Mouse (Mus musculus) forebrain, embryonic 16.5 days (tissue): ENCODE results near the gene Sirt4. TPM values are rescaled to one million over a fixed set of nuclear protein-coding genes. Genes with fewer than 3 reads are reported as not detected.
A peak's percentile ranks its signal among the peaks of the same experiment; 100 is the strongest.
"Not testable (repeated sequence)": the region's sequence is repeated elsewhere in the genome, so short reads cannot be mapped to it uniquely, and the experiment has no call there.

ENCODE experiments used
- ATAC-seq: fragments of 200-750 bp; cut with Nextera tagmentation; 2 replicates; pipeline ENCODE4 v1.8.0; 2017; ENCODE audit warnings: mild to moderate bottlenecking, moderate library complexity
- H3K27ac ChIP-seq: fragments of 300-500 bp; sonication (generic); 2 replicates; pipeline ENCODE4 v1.5.1; 2014; ENCODE audit warnings: low read length, control low read depth
- H3K27me3 ChIP-seq: fragments of 300-500 bp; sonication (generic); replicated peaks from 2 replicates; pipeline ENCODE4 v1.6.1; 2014; ENCODE audit warnings: low read length; ENCODE audit not compliant: control insufficient read depth, insufficient read depth
- H3K36me3 ChIP-seq: fragments of 300-500 bp; sonication (generic); 2 replicates; pipeline ENCODE4 v1.6.1; 2014; ENCODE audit not compliant: control insufficient read depth, insufficient read depth
- H3K4me1 ChIP-seq: fragments of 300-500 bp; sonication (generic); replicated peaks from 2 replicates; pipeline ENCODE4 v1.6.1; 2014; ENCODE audit warnings: low read length; ENCODE audit not compliant: control insufficient read depth, insufficient read depth
- H3K4me2 ChIP-seq: fragments of 300-500 bp; sonication (generic); 2 replicates; pipeline ENCODE4 v1.6.1; 2014; ENCODE audit warnings: mild to moderate bottlenecking, low read length, control low read depth
- H3K4me3 ChIP-seq: fragments of 300-500 bp; sonication (generic); replicated peaks from 2 replicates; pipeline ENCODE4 v1.5.1; 2014; ENCODE audit warnings: mild to moderate bottlenecking, low read length, control low read depth
- H3K9ac ChIP-seq: fragments of 300-500 bp; sonication (generic); replicated peaks from 2 replicates; pipeline ENCODE4 v1.6.1; 2014; ENCODE audit warnings: low read depth, low read length, control low read depth
- H3K9me3 ChIP-seq: fragments of 300-500 bp; sonication (generic); 2 replicates; pipeline ENCODE4 v1.6.1; 2016; ENCODE audit warnings: low read length; ENCODE audit not compliant: control insufficient read depth
- WGBS: fragments of 180-500 bp; shearing (Covaris S2); extraction: QIAGEN DNeasy Blood & Tissue Kit; methylation state at CpG from one replicate; pipeline ENCODE4 v1.1.7; 2014; 5-methylcytosine and 5-hydroxymethylcytosine counted together
- polyA plus RNA-seq: library from polyadenylated mRNA; unstranded; fragments of >200 nt; fragmentation: Nextera tagmentation; extraction: Ambion mirVana; gene quantifications from 2 replicates; pipeline ENCODE4 v1.2.1, GENCODE M21; 2015

Gene Sirt4
- polyA plus RNA-seq, 1 experiment from 2014 or later = 37.6 TPM

DNA sequence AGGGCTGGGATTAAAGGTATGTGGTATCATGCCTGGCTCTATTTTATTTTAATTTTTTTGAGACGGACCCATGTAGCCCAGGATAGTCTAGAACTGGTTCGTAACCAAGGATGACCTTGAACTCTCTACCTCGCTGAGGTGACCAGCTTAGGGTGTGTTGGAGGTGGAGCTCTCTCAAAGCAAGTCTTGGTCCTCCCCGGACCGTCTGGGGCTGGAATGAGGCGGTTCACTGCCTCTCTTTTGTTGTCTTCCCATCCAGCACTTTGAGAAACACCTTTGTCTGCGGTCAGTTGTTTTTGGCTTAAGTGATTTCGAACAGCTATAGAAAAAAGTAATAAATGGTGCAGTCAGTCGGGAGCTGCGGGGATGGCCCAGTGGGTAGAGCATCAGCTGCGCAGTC is 40.4 kb downstream of the Sirt4 start:
- H3K9ac ChIP-seq = no peak overlapping the region
- no peaks in the 10 kb centered on the region for H3K9me3 ChIP-seq
- no peak overlapping the region for H3K4me2 ChIP-seq
- H3K4me1 ChIP-seq = peaks cover 2% of the 10 kb centered on the region
- H3K27me3 ChIP-seq = no peaks in the 10 kb centered on the region
- peaks cover 48% of the 10 kb centered on the region for H3K36me3 ChIP-seq
- H3K27ac ChIP-seq = no peak overlapping the region
- no peak overlapping the region for H3K4me3 ChIP-seq
- WGBS = 78% methylated on average over 11 of the region's 11 CpGs
- no peak for ATAC-seq

DNA sequence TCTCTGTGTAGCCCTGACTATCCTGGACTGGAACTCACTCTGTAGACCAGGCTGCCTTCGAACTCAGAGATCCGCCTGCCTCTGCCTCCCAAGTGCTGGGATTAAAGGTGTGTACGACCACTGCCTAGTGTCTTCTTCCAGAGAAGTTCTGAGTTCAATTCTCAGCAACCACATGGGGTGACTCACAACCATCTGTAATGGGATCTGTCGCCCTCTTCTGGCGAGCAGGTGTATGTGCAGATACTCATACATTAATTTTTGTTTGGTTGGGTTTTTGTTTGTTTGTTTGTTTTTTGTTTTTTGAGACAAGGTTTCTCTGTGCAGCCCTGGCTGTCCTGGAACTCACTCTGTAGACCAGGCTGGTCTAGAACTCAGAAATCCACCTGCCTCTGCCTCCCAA is 41.9 kb downstream of the Sirt4 start:
- WGBS = 74% methylated on average over 5 of the region's 5 CpGs
- not testable (repeated sequence) for ATAC-seq, H3K27ac ChIP-seq, H3K9me3 ChIP-seq, H3K4me3 ChIP-seq, H3K27me3 ChIP-seq, H3K9ac ChIP-seq, H3K4me2 ChIP-seq
- Histone ChIP-seq H3K36me3 (peaks cover 44% of the 10 kb centered on the region), H3K4me1 (peaks cover 16% of the 10 kb centered on the region)

- H3K36me3 ChIP-seq = peaks cover 38% of the 10 kb centered on the region
- peaks cover 29% of the 10 kb centered on the region for H3K4me1 ChIP-seq
- no peak overlapping the region for H3K4me3 ChIP-seq
- no peak overlapping the region for H3K4me2 ChIP-seq
- H3K9me3 ChIP-seq = no peaks in the 10 kb centered on the region
- H3K27ac ChIP-seq = peak overlapping the region; percentile 17; the same call in 1 of the 2 replicates
- H3K9ac ChIP-seq = no peak overlapping the region
- no peaks in the 10 kb centered on the region for H3K27me3 ChIP-seq
- WGBS = 28% methylated on average over 14 of the region's 14 CpGs
- no peak for ATAC-seq
Measured at GRCm38 (mm10) chr5:115441205-115441849, 43.2 kb downstream of the Sirt4 start.

DNA sequence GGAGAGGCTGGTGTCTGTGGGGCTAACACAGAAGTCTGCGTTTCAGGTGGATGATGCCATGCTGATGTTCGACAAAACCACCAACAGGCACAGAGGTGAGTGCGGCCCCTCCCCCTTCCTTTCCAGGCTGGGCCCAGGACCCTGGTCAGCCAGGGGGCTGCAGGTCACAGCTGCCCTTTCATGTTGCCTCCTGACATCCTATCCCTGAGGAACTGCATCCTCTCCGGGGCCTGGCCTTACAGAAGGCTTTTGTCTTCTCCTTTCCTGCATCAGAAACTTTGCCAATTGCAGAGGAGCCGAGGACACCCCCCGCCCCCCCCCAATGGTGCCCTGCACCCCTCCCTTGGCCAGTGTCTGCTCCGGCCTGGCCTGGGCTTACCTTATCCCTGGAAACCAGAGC is 45.9 kb downstream of the Sirt4 start:
- Histone ChIP-seq H3K9ac (peak overlapping the region; percentile 1), H3K4me1 (peaks cover 55% of the 10 kb centered on the region), H3K27ac (peak overlapping the region; percentile 100), H3K4me2 (peak overlapping the region; percentile 1; the same call in 1 of the 2 replicates), H3K27me3 (no peaks in the 10 kb centered on the region), H3K36me3 (peaks cover 15% of the 10 kb centered on the region), H3K4me3 (no peak overlapping the region), H3K9me3 (no peaks in the 10 kb centered on the region)
- 19% methylated on average over 7 of the region's 7 CpGs for WGBS
- ATAC-seq = no peak

DNA sequence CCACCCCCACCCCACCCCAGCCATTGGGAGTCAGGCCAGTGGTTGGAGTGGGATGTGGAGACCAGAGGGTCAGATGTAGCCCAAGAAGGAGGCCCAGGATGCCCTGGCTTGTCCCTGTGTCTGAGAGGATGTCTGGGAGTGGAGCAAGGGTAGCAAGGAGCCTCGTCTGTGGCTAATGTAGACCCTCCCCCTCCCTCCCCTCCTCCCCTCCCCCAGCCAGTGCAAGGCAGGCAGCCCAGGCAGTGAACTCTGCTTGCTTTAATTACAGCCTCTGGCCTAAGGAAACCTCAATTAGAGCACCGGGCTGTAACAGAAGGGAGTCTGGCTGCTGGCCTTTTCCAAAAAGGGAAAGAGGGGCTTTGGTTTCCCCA is 46.6 kb downstream of the Sirt4 start:
- Histone ChIP-seq H3K4me1 (peaks cover 63% of the 10 kb centered on the region), H3K27me3 (no peaks in the 10 kb centered on the region), H3K36me3 (peaks cover 12% of the 10 kb centered on the region), H3K9ac (peak overlapping the region; percentile 43), H3K4me3 (no peak overlapping the region), H3K27ac (peak overlapping the region; percentile 100), H3K9me3 (no peaks in the 10 kb centered on the region), H3K4me2 (peak overlapping the region; percentile 68)
- ATAC-seq = no peak
- WGBS = 0% methylated on average over 2 of the region's 2 CpGs

GRCm38 (mm10) chr5:115437242-115437944 is 47.1 kb downstream of the Sirt4 start:
- peak overlapping the region; percentile 80 for H3K9ac ChIP-seq
- peak overlapping the region; percentile 68 for H3K4me2 ChIP-seq
- H3K4me1 ChIP-seq = peaks cover 68% of the 10 kb centered on the region
- no peaks in the 10 kb centered on the region for H3K9me3 ChIP-seq
- H3K27me3 ChIP-seq = no peaks in the 10 kb centered on the region
- 10% methylated on average over 7 of the region's 7 CpGs for WGBS
- H3K27ac ChIP-seq = peak overlapping the region; percentile 100
- peaks cover 7% of the 10 kb centered on the region for H3K36me3 ChIP-seq
- no peak overlapping the region; the same call in 1 of the 2 replicates for H3K4me3 ChIP-seq
- ATAC-seq = no peak

DNA sequence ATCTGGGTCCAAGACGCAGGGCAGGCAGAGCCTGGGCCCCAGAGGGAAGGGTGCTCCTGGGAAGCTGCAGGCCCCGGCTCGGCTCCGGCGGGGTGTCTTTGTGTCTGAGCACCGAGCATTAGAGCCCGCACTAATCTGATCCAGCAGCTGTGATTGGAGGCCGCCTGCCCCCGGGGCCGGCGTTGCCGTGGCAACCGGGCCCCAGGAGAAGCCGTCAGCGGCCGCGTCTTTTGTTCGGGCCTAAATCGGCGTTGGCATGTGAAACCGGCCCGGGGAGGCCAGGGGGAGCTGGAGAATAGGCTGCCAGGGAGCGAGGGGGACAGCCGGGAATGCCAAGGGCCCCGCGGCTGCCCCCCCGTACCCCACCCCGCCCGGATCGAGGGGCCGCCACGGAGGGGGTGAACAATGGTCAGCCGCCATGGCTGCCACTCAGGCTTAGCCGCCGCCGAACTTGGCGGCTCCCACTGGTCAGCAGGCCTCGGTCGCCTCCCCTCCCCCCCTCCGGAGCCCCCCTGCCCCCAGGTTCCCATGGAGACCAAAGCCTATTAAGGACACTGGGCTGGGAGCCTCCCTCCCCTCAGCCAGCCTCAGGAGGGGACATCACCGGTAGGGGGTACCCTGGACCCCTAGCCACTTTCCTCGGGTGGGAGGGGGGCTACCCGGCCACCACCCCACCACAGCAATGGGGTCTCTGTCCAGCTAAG is 48.0 kb downstream of the Sirt4 start:
- 0% methylated on average over 37 of the region's 43 CpGs for WGBS
- H3K4me1 ChIP-seq = peaks cover 76% of the 10 kb centered on the region
- H3K4me2 ChIP-seq = peak overlapping the region; percentile 68
- peak overlapping the region; percentile 80 for H3K9ac ChIP-seq
- peak; percentile 92 for ATAC-seq
- no peaks in the 10 kb centered on the region for H3K9me3 ChIP-seq
- peaks cover 2% of the 10 kb centered on the region; the same call in 1 of the 2 replicates for H3K36me3 ChIP-seq
- no peaks in the 10 kb centered on the region for H3K27me3 ChIP-seq
- H3K4me3 ChIP-seq = peak overlapping the region; percentile 37
- H3K27ac ChIP-seq = peak overlapping the region; percentile 100

- 5% methylated on average over 8 of the region's 8 CpGs for WGBS
- Histone ChIP-seq H3K36me3 (peaks cover 2% of the 10 kb centered on the region; the same call in 1 of the 2 replicates), H3K4me2 (peak overlapping the region; percentile 68), H3K4me3 (peak overlapping the region; percentile 37), H3K27me3 (no peaks in the 10 kb centered on the region), H3K27ac (peak overlapping the region; percentile 100), H3K4me1 (peaks cover 83% of the 10 kb centered on the region), H3K9ac (peak overlapping the region; percentile 80), H3K9me3 (no peaks in the 10 kb centered on the region)
- peak; percentile 9 for ATAC-seq
Measured at GRCm38 (mm10) chr5:115435755-115436379, 48.7 kb downstream of the Sirt4 start.
